Mouse (Mus musculus) liver, adult 2 months (tissue): ENCODE data around the gene Adnp. TPM values are rescaled to one million over a fixed set of nuclear protein-coding genes. Genes with fewer than 3 reads are reported as not detected.

Experiments
- DNase-seq: peaks from one replicate; pipeline ENCODE4 v3.0.0-alpha.2; 2011; ENCODE audit warnings: low read depth, low spot score; ENCODE audit errors: extremely low read depth
- H3K27ac ChIP-seq: fragments of 200-500 bp; replicated peaks from 2 replicates; pipeline ENCODE4 v1.5.1; 2012; ENCODE audit warnings: low read depth, mild to moderate bottlenecking, control low read depth, inconsistent platforms, low read length; ENCODE audit not compliant: insufficient read depth
- H3K27me3 ChIP-seq: fragments of 200-500 bp; 2 replicates; pipeline ENCODE4 v1.6.1; 2012; ENCODE audit warnings: mild to moderate bottlenecking, moderate library complexity, low read length, inconsistent platforms; ENCODE audit not compliant: control insufficient read depth, insufficient read depth
- H3K36me3 ChIP-seq: fragments of 200-500 bp; 2 replicates; pipeline ENCODE4 v1.6.1; 2012; ENCODE audit warnings: low read length, inconsistent platforms; ENCODE audit not compliant: control insufficient read depth, insufficient read depth
- H3K4me1 ChIP-seq: fragments of 200-500 bp; 2 replicates; pipeline ENCODE4 v1.6.1; 2011; ENCODE audit warnings: low read length; ENCODE audit not compliant: control insufficient read depth, insufficient read depth
- H3K4me3 ChIP-seq: fragments of 200-500 bp; 2 replicates; pipeline ENCODE4 v1.5.1; 2011; ENCODE audit warnings: low read depth, mild to moderate bottlenecking, control low read depth, low read length, moderate library complexity; ENCODE audit not compliant: insufficient read depth
- H3K79me2 ChIP-seq: fragments of 200-500 bp; 2 replicates; pipeline ENCODE4 v1.6.1; 2012; ENCODE audit warnings: inconsistent platforms, mild to moderate bottlenecking, low read length, moderate library complexity; ENCODE audit not compliant: control insufficient read depth, insufficient read depth
- H3K9ac ChIP-seq: fragments of 200-500 bp; 2 replicates; pipeline ENCODE4 v1.6.1; 2012; ENCODE audit warnings: low read depth, mild to moderate bottlenecking, control low read depth, inconsistent platforms, low read length
- CTCF ChIP-seq: fragments of 200-500 bp; IDR thresholded peaks from 2 replicates; pipeline ENCODE4 v1.5.1; 2011; ENCODE audit warnings: low read depth, low read length, control low read depth
- POLR2A ChIP-seq: fragments of 200-500 bp; IDR thresholded peaks from 2 replicates; pipeline ENCODE4 v1.6.1; 2011; ENCODE audit warnings: low read length, control low read depth; ENCODE audit not compliant: insufficient read depth; ENCODE audit errors: extremely low read depth
- WGBS: fragments of 180-500 bp; shearing (Covaris S2); methylation state at CpG from one replicate; pipeline ENCODE4 v1.1.7; 2018; 5-methylcytosine and 5-hydroxymethylcytosine counted together
- polyA plus RNA-seq: library from polyadenylated mRNA; depleted of rRNA; stranded (reverse); fragments of >200 nt; gene quantifications from 2 replicates; pipeline ENCODE4 v1.2.3, GENCODE M21; 2012
- total RNA-seq: library from RNA; depleted of rRNA; stranded (reverse); fragments of >200 nt; gene quantifications from 2 replicates; pipeline ENCODE4 v1.2.3, GENCODE M21; 2014

The Adnp gene
- total and polyA plus RNA-seq, 2 experiments = 1.4 to 6.8 TPM

- H3K27me3 ChIP-seq = no peaks in the 10 kb centered on the region
- H3K4me1 ChIP-seq = peaks cover 25% of the 10 kb centered on the region
- H3K9ac ChIP-seq = no peak overlapping the region
- no peak overlapping the region for H3K27ac ChIP-seq
- no peaks in the 10 kb centered on the region for H3K79me2 ChIP-seq
- H3K36me3 ChIP-seq = no peaks in the 10 kb centered on the region
- 90% methylated on average over 14 of the region's 14 CpGs for WGBS
- no peak for TF ChIP-seq POLR2A
- TF ChIP-seq CTCF = no peak
- no peak overlapping the region for H3K4me3 ChIP-seq
- DNase-seq = no peak
Measured at GRCm38 (mm10) chr2:168156361-168156760, 50.6 kb downstream of the Adnp start.

- no peak overlapping the region for H3K4me3 ChIP-seq
- H3K9ac ChIP-seq = no peak overlapping the region
- H3K79me2 ChIP-seq = no peaks in the 10 kb centered on the region
- DNase-seq = peak; percentile 56
- no peaks in the 10 kb centered on the region for H3K36me3 ChIP-seq
- no peaks in the 10 kb centered on the region for H3K27me3 ChIP-seq
- 66% methylated on average over 7 of the region's 7 CpGs for WGBS
- peaks cover 25% of the 10 kb centered on the region for H3K4me1 ChIP-seq
- TF ChIP-seq POLR2A = no peak
- peak overlapping the region; percentile 13 for H3K27ac ChIP-seq
Measured at GRCm38 (mm10) chr2:168155666-168156065, 51.2 kb downstream of the Adnp start.

GRCm38 (mm10) chr2:168154090-168154881 lies 52.6 kb downstream of the Adnp start:
- Histone ChIP-seq H3K36me3 (no peaks in the 10 kb centered on the region), H3K4me1 (peaks cover 19% of the 10 kb centered on the region), H3K9ac (0 out of 2 replicates have a peak overlapping the region, but pooled peaks have one; percentile 7), H3K4me3 (0 out of 2 replicates have a peak overlapping the region, but pooled peaks have one; percentile 2), H3K27ac (peak overlapping the region; percentile 32), H3K79me2 (no peaks in the 10 kb centered on the region), H3K27me3 (no peaks in the 10 kb centered on the region)
- 21% methylated on average over 14 of the region's 14 CpGs for WGBS
- peak; percentile 73 for DNase-seq
- no peak for TF ChIP-seq POLR2A
- peak; percentile 79 for TF ChIP-seq CTCF

- Histone ChIP-seq H3K4me1 (peaks cover 8% of the 10 kb centered on the region), H3K79me2 (no peaks in the 10 kb centered on the region), H3K4me3 (no peak overlapping the region), H3K36me3 (no peaks in the 10 kb centered on the region), H3K27me3 (no peaks in the 10 kb centered on the region), H3K27ac (no peak overlapping the region), H3K9ac (no peak overlapping the region)
- TF ChIP-seq CTCF (no peak), POLR2A (no peak)
- DNase-seq = no peak
- WGBS = 97% methylated on average over 8 of the region's 8 CpGs
Measured at GRCm38 (mm10) chr2:168149241-168149640, 57.7 kb downstream of the Adnp start.

- Histone ChIP-seq H3K27me3 (no peaks in the 10 kb centered on the region), H3K9ac (no peak overlapping the region), H3K36me3 (no peaks in the 10 kb centered on the region), H3K79me2 (no peaks in the 10 kb centered on the region), H3K4me3 (no peak overlapping the region), H3K27ac (no peak overlapping the region), H3K4me1 (peaks cover 6% of the 10 kb centered on the region)
- WGBS = 30% methylated on average over 22 of the region's 22 CpGs
- TF ChIP-seq CTCF = no peak
- TF ChIP-seq POLR2A = no peak
- peak; percentile 67 for DNase-seq
Measured at GRCm38 (mm10) chr2:168147722-168148432, 59.0 kb downstream of the Adnp start.

GRCm38 (mm10) chr2:168145437-168145836 lies 61.5 kb downstream of the Adnp start:
- Histone ChIP-seq H3K4me1 (peaks cover 6% of the 10 kb centered on the region), H3K36me3 (no peaks in the 10 kb centered on the region), H3K79me2 (no peaks in the 10 kb centered on the region), H3K9ac (no peak overlapping the region), H3K4me3 (no peak overlapping the region), H3K27me3 (no peaks in the 10 kb centered on the region), H3K27ac (no peak overlapping the region)
- no peak for DNase-seq
- WGBS = 84% methylated on average over 2 of the region's 2 CpGs
- TF ChIP-seq POLR2A (no peak), CTCF (no peak)
